Mouse (Mus musculus): Measurements from ENCODE around the gene Stxbp1.

Gene Stxbp1

GRCm38 (mm10) chr2:32756674-32757055 lies 90.4 kb downstream of the Stxbp1 start:
- DNase-seq (ENCODE audit: low spot score in 2 of 2) = no peak

GRCm38 (mm10) chr2:32752181-32752580 lies 94.9 kb downstream of the Stxbp1 start:
- DNase-seq (ENCODE audit: low spot score in 2 of 2) = no peak

- DNase-seq (ENCODE audit: low spot score in 2 of 2) = no peak
Measured at GRCm38 (mm10) chr2:32751665-32752033, 95.4 kb downstream of the Stxbp1 start.

- no peak for DNase-seq (ENCODE audit: low spot score in 2 of 2)
Measured at GRCm38 (mm10) chr2:32750887-32751664, 96.0 kb downstream of the Stxbp1 start.

- DNase-seq (ENCODE audit: low spot score in 2 of 2) = no peak
Measured at GRCm38 (mm10) chr2:32750199-32750598, 96.8 kb downstream of the Stxbp1 start.

GRCm38 (mm10) chr2:32749082-32749481 lies 98.0 kb downstream of the Stxbp1 start:
- DNase-seq (ENCODE audit: low spot score in 2 of 2) = no peak

GRCm38 (mm10) chr2:32744272-32744982 lies 102.6 kb downstream of the Stxbp1 start:
- DNase-seq (ENCODE audit: low spot score in 2 of 2) = no peak

- DNase-seq (ENCODE audit: low spot score in 2 of 2) = no peak
Measured at GRCm38 (mm10) chr2:32742173-32742531, 104.9 kb downstream of the Stxbp1 start.

GRCm38 (mm10) chr2:32741273-32742172 lies 105.5 kb downstream of the Stxbp1 start:
- no peak for DNase-seq (ENCODE audit: low spot score in 2 of 2)

- DNase-seq (ENCODE audit: low spot score in 2 of 2) = no peak
Measured at GRCm38 (mm10) chr2:32740916-32741272, 106.2 kb downstream of the Stxbp1 start, which contains the start of gene 6330409D20Rik. 6330409D20Rik (minus strand) TSS chr2:32741016.

- DNase-seq (ENCODE audit: low spot score in 2 of 2) = no peak
Measured at GRCm38 (mm10) chr2:32739311-32739710, 107.7 kb downstream of the Stxbp1 start.
